8 mouse cellular contexts compared by ENCODE assay signal in genomic region chr1:154729269-154729980, GRCm38 (mm10).
DNase-seq lines count a peak whose midpoint lies in the region; ATAC-seq and TF ChIP-seq lines count a peak whose summit lies in the region.
"Had no signal": no experiment of that assay in that cellular context is flagged by ENCODE, and none has a peak within 500 bp of the region (broad histone marks: within the 10 kb centered on the region; RNA-seq: fewer than 3 reads in every experiment).

No protein-coding gene starts in this region.

- peaks cover 55% of the 10 kb centered on the region for H3K27me3 ChIP-seq in E14TG2a.4 (ENCODE audit: insufficient read depth, low read length)
- peaks cover 34% of the 10 kb centered on the region for H3K27me3 ChIP-seq in liver, embryonic 14.5 days (ENCODE audit: control insufficient read depth, insufficient read depth, low read length)

- no peaks in the 10 kb centered on the region for H3K36me3 ChIP-seq in E14TG2a.4 (ENCODE audit: insufficient read depth, low read length)
- no peaks in the 10 kb centered on the region for H3K36me3 ChIP-seq in liver, embryonic 14.5 days (replicated peaks; ENCODE audit: control insufficient read depth, insufficient read depth, low read depth)
- H3K36me3 ChIP-seq: limb, embryonic 12.5 days had no signal

- H3K4me3 ChIP-seq in E14TG2a.4 (replicated peaks; ENCODE audit: low read length) = no peak overlapping the region
- H3K4me3 ChIP-seq in liver, embryonic 14.5 days (ENCODE audit: insufficient read depth in 1 of 2, low read depth in 2 of 2, low read length in 2 of 2) = no peak overlapping the region
- H3K4me3 ChIP-seq: limb, embryonic 12.5 days had no signal

- 45% methylated on average over 6 of the region's 6 CpGs for WGBS in liver, embryonic 14.5 days (ENCODE audit: insufficient replicate concordance)

- peaks cover 34% of the 10 kb centered on the region for H3K4me1 ChIP-seq in E14TG2a.4 (replicated peaks; ENCODE audit: low read depth, low read length)
- H3K4me1 ChIP-seq in liver, embryonic 14.5 days (replicated peaks; ENCODE audit: control insufficient read depth in 2 of 2, insufficient read depth in 2 of 2, low read length in 1 of 2) = no peaks in the 10 kb centered on the region

- TF ChIP-seq CTCF in E14TG2a.4 (conservative IDR thresholded peaks at IDR 0.05; ENCODE audit: low read length) = peak; percentile 72
- TF ChIP-seq CTCF in liver, embryonic 14.5 days (IDR thresholded peaks at IDR 0.05; ENCODE audit: low read depth) = peak; percentile 70

- H3K9me3 ChIP-seq in E14TG2a.4 (ENCODE audit: low read length) = peaks cover 2% of the 10 kb centered on the region; the same call in 1 of the 2 replicates
- H3K9me3 ChIP-seq in liver, embryonic 14.5 days (ENCODE audit: control insufficient read depth, low read length) = no peaks in the 10 kb centered on the region
- H3K9me3 ChIP-seq: limb, embryonic 12.5 days had no signal

- no peak overlapping the region for H3K27ac ChIP-seq in liver, embryonic 14.5 days
- H3K27ac ChIP-seq: limb, embryonic 12.5 days had no signal

- peak; percentile 29 for ATAC-seq in frontal cortex, adult (ENCODE audit: low TSS enrichment)
- no peak for ATAC-seq in liver, embryonic 14.5 days (ENCODE audit: insufficient read depth)

- no peak for TF ChIP-seq EP300 in liver, embryonic 14.5 days (IDR thresholded peaks at IDR 0.05; ENCODE audit: low read depth)

- no peak overlapping the region for H3K9ac ChIP-seq in liver, embryonic 14.5 days (replicated peaks)
- H3K9ac ChIP-seq: limb, embryonic 12.5 days had no signal

- DNase-seq in NIH3T3 (ENCODE audit: low read depth) = peak; percentile 85
- DNase-seq in cerebellum, adult 8-10 months = peak; percentile 83
- peak; percentile 75 for DNase-seq in kidney, postnatal 14 days
- DNase-seq in liver, embryonic 14.5 days (ENCODE audit: low read depth in 3 of 3, low spot score in 3 of 3) = peak; percentile 29 to 37 (median 31)
- DNase-seq in right cerebral cortex, postnatal 14 days = peak; percentile 93

- H3K4me2 ChIP-seq in liver, embryonic 14.5 days (ENCODE audit: low read depth) = no peak overlapping the region
- H3K4me2 ChIP-seq: limb, embryonic 12.5 days had no signal

Comparison
In these comparisons a context has a peak if more than half of its experiments do, and no peak if none do; other contexts are left out.
1. DNase-seq: peak in every context shown above with its lines; median percentile 93 in right cerebral cortex, postnatal 14 days; 85 in NIH3T3; 83 in cerebellum, adult 8-10 months; 75 in kidney, postnatal 14 days; 31 in liver, embryonic 14.5 days.